Mouse (Mus musculus): ENCODE data around the gene Gm28434. TPM values are rescaled to one million over a fixed set of nuclear protein-coding genes. Genes with fewer than 3 reads are reported as not detected.

Gm28434 gene
- not detected in 2 replicates for polyA plus RNA-seq (2015; fragmentation: Nextera tagmentation; extraction: Ambion mirVana)

- WGBS, result 61% methylated on average over 2 of the region's 2 CpGs
- Histone ChIP-seq H3K9me3 (no peaks in the 10 kb centered on the region), H3K4me2 (no peak within 1 kb of the TSS), H3K4me3 (no peak within 1 kb of the TSS), H3K4me1 (replicated peaks) (no peaks in the 10 kb centered on the region), H3K27me3 (no peaks in the 10 kb centered on the region), H3K36me3 (no peaks in the 10 kb centered on the region), H3K9ac (no peak within 1 kb of the TSS), H3K27ac (replicated peaks) (no peak within 1 kb of the TSS)
- no peak for ATAC-seq (ENCODE audit: low FRiP score, low read depth)
These were observed at the start of gene Gm28434, which contains the start of gene 2310003L06Rik for GRCm38 (mm10) chr5:87969201-87969600. Gene Gm28434 (plus strand): TSS chr5:87969517. Gene 2310003L06Rik (plus strand): TSS chr5:87969459.

GRCm38 (mm10) chr5:87925372-87925771 is 43.9 kb upstream of the Gm28434 start, which contains the start of gene Csn3:
Gene Csn3 (plus strand): TSS chr5:87925579.
- Histone ChIP-seq H3K36me3 (no peaks in the 10 kb centered on the region), H3K9ac (no peak within 1 kb of the TSS), H3K4me2 (no peak within 1 kb of the TSS), H3K9me3 (no peaks in the 10 kb centered on the region), H3K27me3 (no peaks in the 10 kb centered on the region), H3K4me1 (replicated peaks) (no peaks in the 10 kb centered on the region), H3K27ac (replicated peaks) (no peak within 1 kb of the TSS), H3K4me3 (no peak within 1 kb of the TSS)
- ATAC-seq (ENCODE audit: low FRiP score, low read depth), result no peak
- WGBS, result 39% methylated on average over 5 of the region's 5 CpGs

GRCm38 (mm10) chr5:87931603-87932002 is 37.7 kb upstream of the Gm28434 start:
- ATAC-seq (ENCODE audit: low FRiP score, low read depth), result no peak
- H3K4me3 ChIP-seq, result no peak overlapping the region
- H3K4me1 ChIP-seq (replicated peaks), result no peaks in the 10 kb centered on the region
- H3K27me3 ChIP-seq, result no peaks in the 10 kb centered on the region
- H3K9ac ChIP-seq, result no peak overlapping the region
- H3K36me3 ChIP-seq, result no peaks in the 10 kb centered on the region
- no peak overlapping the region for H3K4me2 ChIP-seq
- H3K9me3 ChIP-seq, result no peaks in the 10 kb centered on the region
- H3K27ac ChIP-seq (replicated peaks), result no peak overlapping the region
- 51% methylated on average over 1 of the region's 1 CpGs for WGBS

- no peak for ATAC-seq (ENCODE audit: low FRiP score, low read depth)
- Histone ChIP-seq H3K4me1 (replicated peaks) (no peaks in the 10 kb centered on the region), H3K4me2 (no peak overlapping the region), H3K9ac (no peak overlapping the region), H3K9me3 (no peaks in the 10 kb centered on the region), H3K27ac (replicated peaks) (no peak overlapping the region), H3K27me3 (no peaks in the 10 kb centered on the region), H3K36me3 (no peaks in the 10 kb centered on the region), H3K4me3 (no peak overlapping the region)
- whole genome bisulfite sequencing, result 42% methylated on average over 3 of the region's 3 CpGs
These were observed 28.6 kb upstream of the Gm28434 start for GRCm38 (mm10) chr5:87940752-87941151.

- no peaks in the 10 kb centered on the region for H3K4me1 ChIP-seq (replicated peaks)
- no peaks in the 10 kb centered on the region for H3K27me3 ChIP-seq
- no peak overlapping the region for H3K9ac ChIP-seq
- no peaks in the 10 kb centered on the region for H3K36me3 ChIP-seq
- H3K4me3 ChIP-seq, result no peak overlapping the region
- no peaks in the 10 kb centered on the region for H3K9me3 ChIP-seq
- ATAC-seq (ENCODE audit: low FRiP score, low read depth), result no peak
- no peak overlapping the region for H3K27ac ChIP-seq (replicated peaks)
- no peak overlapping the region for H3K4me2 ChIP-seq
These were observed 26.8 kb upstream of the Gm28434 start for GRCm38 (mm10) chr5:87942515-87942914.

GRCm38 (mm10) chr5:87951836-87952235 is 17.5 kb upstream of the Gm28434 start:
- ATAC-seq (ENCODE audit: low FRiP score, low read depth), result no peak

GRCm38 (mm10) chr5:87979139-87979538 is 9.8 kb downstream of the Gm28434 start, which contains the start of gene Cabs1:
Gene Cabs1 (plus strand): TSS chr5:87979439.
- Histone ChIP-seq H3K4me1 (replicated peaks) (no peaks in the 10 kb centered on the region), H3K36me3 (no peaks in the 10 kb centered on the region), H3K9me3 (no peaks in the 10 kb centered on the region), H3K4me3 (no peak within 1 kb of the TSS), H3K27me3 (no peaks in the 10 kb centered on the region), H3K27ac (replicated peaks) (no peak within 1 kb of the TSS), H3K4me2 (no peak within 1 kb of the TSS), H3K9ac (no peak within 1 kb of the TSS)
- no peak for ATAC-seq (ENCODE audit: low FRiP score, low read depth)
- 94% methylated on average over 3 of the region's 3 CpGs for WGBS

More at GRCm38 (mm10) chr5:87951836-87952235, 17.5 kb upstream of the Gm28434 start:
- Histone ChIP-seq H3K36me3 (no peaks in the 10 kb centered on the region), H3K9ac (no peak overlapping the region), H3K27ac (replicated peaks) (no peak overlapping the region), H3K4me1 (replicated peaks) (no peaks in the 10 kb centered on the region), H3K4me3 (no peak overlapping the region), H3K4me2 (no peak overlapping the region), H3K27me3 (no peaks in the 10 kb centered on the region), H3K9me3 (no peaks in the 10 kb centered on the region)

- Histone ChIP-seq H3K9me3 (no peaks in the 10 kb centered on the region), H3K36me3 (no peaks in the 10 kb centered on the region), H3K4me3 (no peak overlapping the region), H3K27ac (replicated peaks) (no peak overlapping the region), H3K27me3 (no peaks in the 10 kb centered on the region), H3K4me1 (replicated peaks) (no peaks in the 10 kb centered on the region), H3K4me2 (no peak overlapping the region), H3K9ac (no peak overlapping the region)
- peak; percentile 48; the same call in 1 of the 2 replicates for ATAC-seq (ENCODE audit: low FRiP score, low read depth)
- WGBS, result 66% methylated on average over 3 of the region's 3 CpGs
These were observed 13.3 kb downstream of the Gm28434 start for GRCm38 (mm10) chr5:87982468-87983214.

GRCm38 (mm10) chr5:88002249-88002648 is 32.9 kb downstream of the Gm28434 start, which contains the start of gene Smr3a:
Gene Smr3a (plus strand): TSS chr5:88002549.
- WGBS, result 95% methylated on average over 3 of the region's 3 CpGs
- H3K4me2 ChIP-seq, result no peak within 1 kb of the TSS
- H3K36me3 ChIP-seq, result no peaks in the 10 kb centered on the region
- H3K27me3 ChIP-seq, result no peaks in the 10 kb centered on the region
- no peak within 1 kb of the TSS for H3K9ac ChIP-seq
- no peak within 1 kb of the TSS for H3K4me3 ChIP-seq
- H3K27ac ChIP-seq (replicated peaks), result no peak within 1 kb of the TSS
- no peaks in the 10 kb centered on the region for H3K9me3 ChIP-seq
- no peaks in the 10 kb centered on the region for H3K4me1 ChIP-seq (replicated peaks)
- no peak for ATAC-seq (ENCODE audit: low FRiP score, low read depth)

- H3K36me3 ChIP-seq, result no peaks in the 10 kb centered on the region
These were observed 35.9 kb downstream of the Gm28434 start for GRCm38 (mm10) chr5:88005241-88005640.

More at GRCm38 (mm10) chr5:88005241-88005640, 35.9 kb downstream of the Gm28434 start:
- H3K27ac ChIP-seq (replicated peaks), result no peak overlapping the region
- H3K4me2 ChIP-seq, result no peak overlapping the region
- H3K4me3 ChIP-seq, result no peak overlapping the region
- no peaks in the 10 kb centered on the region for H3K27me3 ChIP-seq
- ATAC-seq (ENCODE audit: low FRiP score, low read depth), result no peak
- no peaks in the 10 kb centered on the region for H3K4me1 ChIP-seq (replicated peaks)
- no peak overlapping the region for H3K9ac ChIP-seq
- no peaks in the 10 kb centered on the region for H3K9me3 ChIP-seq

Measured in hindbrain, embryonic 15.5 days (tissue).